Mouse (Mus musculus) neural tube, embryonic 10.5 days (tissue): ENCODE data around the gene Lamb1.

Experiments
- DNase-seq: peaks from one replicate; pipeline ENCODE4 v3.0.0-alpha.2; 2017; ENCODE audit warnings: low spot score; ENCODE audit errors: extremely low spot score

The Lamb1 gene

DNA sequence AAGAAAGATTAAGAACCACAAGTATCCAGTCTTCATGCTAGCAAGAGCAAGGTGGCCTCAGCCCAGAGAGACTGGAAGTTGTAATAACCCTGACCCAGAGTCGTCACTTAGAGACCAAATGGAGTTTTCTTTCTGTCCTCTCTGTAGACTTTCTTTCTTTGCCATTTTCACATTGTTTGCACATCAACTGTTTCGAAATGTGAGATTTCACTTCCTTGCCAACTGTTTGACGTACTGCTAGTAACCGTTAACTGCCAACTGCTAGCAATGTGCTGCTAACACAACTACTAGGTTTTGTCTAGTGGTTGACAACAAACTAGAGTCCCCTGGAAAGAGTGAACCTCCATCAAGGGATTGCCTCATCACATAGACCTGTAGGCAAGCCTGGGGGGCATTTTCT is 18.1 kb downstream of the Lamb1 start:
- DNase-seq = no peak

DNA sequence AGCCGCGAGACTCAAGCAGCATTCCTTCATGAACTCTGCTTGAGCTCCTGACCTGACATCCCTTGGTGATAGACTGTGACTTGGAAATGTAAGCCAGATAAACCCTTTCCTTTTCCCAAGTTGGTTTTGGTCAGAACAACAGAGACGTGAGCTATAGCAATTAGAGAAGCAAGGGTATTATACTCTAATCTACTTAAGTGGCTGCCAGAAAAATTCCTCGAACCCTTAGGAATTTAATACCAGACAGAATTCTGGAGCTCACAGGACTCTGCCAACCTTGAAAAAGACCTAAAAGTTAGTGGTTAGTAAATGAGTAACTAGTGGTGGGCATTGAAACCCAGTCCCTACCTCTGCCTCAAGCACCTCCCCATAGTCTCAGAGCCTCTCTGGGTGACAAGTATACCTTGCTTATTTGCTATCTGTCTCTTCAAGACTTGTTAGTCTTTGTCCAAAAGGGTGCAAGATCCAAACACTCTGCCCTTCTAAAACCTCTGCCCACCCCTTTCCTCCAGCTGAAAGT is 18.6 kb downstream of the Lamb1 start:
- DNase-seq = no peak

DNA sequence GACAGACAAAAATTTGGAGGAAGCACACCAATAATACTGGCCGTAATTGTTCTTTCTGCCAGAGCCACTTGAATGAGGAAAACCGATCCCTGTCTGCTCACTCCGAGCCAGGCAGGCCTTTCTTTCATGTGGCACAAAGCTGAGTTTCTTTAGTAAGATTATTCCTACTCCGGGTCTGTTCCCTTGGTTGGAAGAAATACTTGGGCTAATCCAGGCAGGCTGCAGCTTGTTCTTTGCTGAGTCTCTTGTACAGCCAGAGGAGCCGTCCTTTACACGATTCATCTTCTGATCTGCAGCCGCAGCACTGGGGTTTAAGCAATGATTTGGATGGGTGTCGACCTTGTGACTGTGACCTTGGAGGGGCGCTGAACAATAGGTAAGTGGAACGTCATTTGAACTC is 24.0 kb downstream of the Lamb1 start:
- DNase-seq = no peak

DNA sequence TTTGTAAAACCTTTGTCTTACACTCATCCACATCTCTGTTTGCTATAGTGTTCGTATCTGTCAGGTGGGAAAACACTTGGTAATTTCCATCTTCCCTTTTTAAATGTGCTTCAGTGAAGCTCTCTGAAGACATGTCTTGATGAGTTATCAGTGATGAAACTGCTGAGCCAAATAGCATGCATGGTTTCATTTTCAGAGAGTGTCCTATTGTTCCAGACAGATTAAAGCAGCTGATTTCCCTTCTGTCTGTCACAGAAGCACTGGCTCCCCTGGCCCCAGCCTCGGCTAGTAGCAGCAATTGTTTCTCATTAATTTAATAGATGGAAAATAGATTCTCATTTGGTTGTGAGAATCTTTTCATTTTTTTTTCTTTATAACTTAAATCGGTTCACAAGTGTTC is 25.9 kb downstream of the Lamb1 start:
- no peak for DNase-seq

DNA sequence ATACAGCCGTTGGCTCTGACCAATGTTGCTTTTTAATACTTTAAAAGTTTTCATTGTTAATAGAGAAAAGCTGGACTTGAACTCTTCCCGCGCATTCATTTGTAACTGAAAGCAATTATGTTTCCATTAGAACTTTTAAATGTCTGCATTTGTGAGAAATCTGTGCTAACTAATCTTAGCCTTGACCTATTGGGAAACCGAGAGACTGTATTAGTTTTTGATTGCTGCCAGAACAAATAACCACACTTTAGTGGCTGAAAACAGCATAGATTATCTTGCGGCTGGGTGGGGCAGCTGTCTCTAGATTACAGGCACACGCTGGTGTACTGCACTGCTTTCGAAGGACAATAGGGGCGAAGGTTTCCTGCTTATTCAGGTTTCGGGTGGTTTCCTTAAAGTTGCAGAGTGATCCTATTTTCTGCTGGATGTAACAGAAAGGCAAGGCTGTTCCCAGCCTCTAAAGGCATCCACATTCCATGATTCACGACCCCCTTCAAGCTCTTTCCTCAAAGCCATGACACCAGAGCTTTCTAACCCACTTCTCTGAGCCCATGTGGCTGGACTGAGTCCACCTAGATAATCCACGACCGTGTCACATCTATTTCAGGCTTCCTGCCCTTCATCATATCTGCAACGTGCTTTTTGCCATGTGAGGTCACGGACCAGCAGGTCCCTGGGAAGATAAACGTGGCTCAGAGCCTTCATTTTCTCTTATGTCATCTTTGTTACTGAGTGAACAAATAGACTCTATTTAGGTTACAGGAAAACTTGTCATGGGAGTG is 28.5 kb downstream of the Lamb1 start:
- no peak for DNase-seq

DNA sequence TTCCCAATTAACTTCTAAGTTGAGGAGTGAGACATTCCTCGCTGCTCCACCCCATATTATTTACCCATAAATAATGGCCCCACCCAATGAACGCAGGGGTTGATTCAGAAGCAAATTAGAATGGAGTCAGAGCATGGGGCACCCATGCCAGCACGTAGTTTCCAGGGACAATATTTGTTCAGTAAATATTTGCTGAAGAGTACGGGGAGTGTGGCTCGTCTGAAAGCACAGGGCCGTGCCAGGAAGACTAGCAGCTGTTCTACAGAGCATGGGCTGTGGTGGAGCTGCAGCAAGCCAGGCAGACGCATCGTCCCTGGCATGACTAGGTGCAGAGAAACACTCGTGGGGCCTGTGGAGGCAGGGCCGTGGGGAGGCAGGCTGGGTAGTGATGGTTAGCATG is 29.5 kb downstream of the Lamb1 start:
- DNase-seq = no peak

DNA sequence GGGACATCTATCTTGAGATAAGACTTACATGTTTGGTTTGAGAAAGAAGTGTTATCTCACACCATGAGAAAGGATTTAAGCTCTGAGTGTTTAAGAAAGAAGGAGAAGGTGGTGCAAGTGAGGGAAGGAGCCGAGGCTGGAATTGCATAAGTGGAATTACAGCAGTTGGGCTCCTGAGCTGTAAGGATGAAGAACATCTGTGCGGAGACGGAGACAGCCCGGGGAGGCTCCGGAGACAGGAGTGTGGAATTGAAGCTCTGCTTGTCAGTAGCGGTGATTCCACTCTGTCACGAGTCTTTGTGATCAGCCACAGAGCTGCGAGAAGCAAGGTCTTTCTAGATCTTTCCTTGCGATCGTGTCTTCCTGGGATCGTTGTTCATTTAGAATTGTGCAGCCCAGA is 30.0 kb downstream of the Lamb1 start:
- no peak for DNase-seq

DNA sequence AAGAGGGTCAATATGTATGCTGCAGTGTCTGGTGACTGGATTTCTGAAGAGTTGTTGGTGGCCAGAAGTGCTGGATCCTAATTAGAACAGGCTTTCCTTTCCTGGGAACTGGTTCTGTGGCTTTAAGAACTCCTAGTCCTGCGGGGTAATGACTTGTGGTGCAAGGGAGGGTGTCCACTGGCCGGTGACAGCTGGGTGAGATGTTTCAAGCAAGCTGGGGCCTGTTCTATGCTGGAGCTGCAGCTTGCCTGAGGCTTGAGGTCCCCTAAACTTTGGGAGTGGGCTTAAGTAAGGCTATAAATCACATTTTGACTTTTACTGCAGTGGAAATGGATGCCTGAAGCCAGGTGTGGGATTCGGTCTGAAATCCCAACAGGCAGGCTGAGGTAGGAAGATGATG is 30.5 kb downstream of the Lamb1 start:
- no peak for DNase-seq

DNA sequence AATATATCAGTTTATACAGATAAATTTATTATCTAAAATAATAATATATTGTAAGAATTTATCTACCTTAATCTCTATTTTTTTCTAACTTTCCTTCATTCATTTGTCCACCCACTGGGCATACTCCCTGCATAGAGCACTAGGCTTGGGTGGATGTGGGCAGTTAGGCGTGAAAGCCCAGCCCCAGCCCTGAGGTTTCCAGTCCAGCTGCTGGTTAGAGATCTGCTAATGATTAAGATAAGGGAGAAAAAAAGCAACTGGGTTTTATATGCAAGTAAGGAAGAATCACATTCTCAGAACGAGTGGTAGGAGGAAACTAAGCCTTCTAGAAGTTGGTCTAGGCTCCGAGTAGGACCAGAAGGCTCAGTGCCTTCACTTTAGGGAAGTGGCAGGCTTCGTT is 31.1 kb downstream of the Lamb1 start:
- no peak for DNase-seq

DNA sequence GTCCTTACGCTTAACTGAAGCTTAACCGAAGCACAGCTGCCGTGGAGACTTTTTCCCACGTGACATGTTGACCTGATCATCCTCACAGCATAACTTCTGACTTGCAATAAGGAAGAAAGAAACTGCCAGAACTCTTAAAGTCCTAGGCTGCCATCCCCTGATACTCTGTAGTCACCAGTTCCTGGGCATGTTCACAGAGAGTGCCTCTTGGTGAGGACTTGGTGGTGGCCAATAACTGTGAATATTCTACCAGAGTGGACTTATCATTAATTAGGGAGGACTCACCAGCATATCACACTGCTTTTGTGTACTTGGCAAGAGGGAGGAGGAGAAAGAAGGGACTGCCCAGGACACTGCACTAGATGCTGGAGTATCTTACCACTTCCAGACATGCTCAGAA is 33.1 kb downstream of the Lamb1 start:
- DNase-seq = no peak

DNA sequence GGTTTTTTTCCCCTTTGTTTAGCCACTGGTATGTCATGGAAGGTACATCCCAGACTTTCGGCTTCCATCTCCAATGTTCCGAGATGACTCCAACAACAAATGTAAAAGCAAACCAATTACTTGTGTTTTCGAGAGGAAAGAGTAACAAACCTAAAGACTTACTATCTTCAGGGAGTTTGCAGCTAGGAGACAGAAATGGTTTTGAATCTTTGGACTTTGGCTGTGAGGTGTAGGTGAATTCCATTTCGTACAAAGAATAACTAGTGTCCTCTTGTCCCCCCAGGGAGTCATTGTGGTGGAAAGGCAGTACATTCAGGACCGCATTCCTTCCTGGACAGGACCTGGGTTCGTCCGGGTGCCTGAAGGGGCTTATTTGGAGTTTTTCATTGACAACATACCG is 33.5 kb downstream of the Lamb1 start:
- no peak for DNase-seq

DNA sequence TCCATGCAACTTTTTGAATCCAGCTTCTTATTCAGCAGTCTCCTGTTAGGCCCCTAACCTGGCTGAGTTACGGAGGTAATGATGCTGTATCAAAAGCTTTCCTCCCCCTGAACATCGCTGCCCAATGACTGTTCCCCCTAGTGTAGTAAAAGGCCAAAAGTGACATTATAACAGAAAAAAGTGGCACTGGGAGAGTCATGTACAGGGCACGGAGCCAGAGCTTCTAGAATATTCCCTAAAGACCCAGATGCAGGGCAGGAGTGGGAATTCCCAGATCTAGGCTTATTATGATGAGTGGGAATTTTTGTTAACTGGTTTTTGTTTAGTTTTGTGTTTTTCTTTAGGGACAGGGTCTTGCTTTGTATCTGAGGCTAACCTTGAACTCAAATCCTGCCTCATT is 34.1 kb downstream of the Lamb1 start:
- no peak for DNase-seq

DNA sequence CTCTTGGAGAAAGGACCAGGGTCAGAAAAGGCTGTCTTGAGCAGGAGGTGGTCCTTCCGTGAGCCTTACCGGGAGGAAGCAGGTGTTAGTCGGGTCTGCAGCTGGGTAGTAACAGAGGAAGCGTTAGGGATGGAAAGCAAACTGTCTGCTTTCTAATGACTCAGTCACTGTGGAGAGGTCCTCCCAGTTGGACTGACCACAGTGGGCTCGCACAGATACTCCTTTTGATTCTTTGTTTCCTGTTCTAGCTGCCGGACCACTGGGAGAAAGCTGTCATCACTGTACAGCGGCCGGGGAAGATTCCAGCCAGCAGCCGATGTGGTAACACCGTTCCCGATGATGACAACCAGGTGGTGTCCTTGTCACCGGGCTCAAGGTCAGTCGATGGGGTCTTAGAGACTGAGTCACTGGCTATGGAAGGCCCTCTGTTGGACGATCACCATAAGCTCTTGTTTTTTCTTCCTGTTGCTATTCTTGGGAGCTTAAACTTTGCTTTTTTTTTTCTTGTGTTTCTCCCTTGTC is 34.7 kb downstream of the Lamb1 start:
- no peak for DNase-seq

DNA sequence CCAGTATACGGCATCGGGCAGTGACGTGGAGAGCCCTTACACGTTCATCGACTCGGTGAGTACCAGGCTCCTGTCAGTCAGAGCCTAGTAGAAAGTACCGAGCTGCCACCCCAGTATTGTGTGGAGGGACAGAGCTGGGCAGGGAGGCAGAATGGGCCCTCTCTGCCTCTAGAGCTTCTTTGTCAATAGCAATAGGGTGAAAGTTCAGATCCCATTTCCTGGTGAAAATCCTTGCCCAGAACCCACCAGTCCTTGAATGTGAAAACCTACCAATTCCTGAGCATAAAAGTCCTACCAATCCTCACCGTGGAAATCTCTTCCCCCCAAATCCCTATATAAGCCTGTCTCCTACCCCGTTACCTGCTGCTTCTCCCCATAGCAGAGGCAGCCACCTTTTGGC is 35.2 kb downstream of the Lamb1 start:
- no peak for DNase-seq

DNA sequence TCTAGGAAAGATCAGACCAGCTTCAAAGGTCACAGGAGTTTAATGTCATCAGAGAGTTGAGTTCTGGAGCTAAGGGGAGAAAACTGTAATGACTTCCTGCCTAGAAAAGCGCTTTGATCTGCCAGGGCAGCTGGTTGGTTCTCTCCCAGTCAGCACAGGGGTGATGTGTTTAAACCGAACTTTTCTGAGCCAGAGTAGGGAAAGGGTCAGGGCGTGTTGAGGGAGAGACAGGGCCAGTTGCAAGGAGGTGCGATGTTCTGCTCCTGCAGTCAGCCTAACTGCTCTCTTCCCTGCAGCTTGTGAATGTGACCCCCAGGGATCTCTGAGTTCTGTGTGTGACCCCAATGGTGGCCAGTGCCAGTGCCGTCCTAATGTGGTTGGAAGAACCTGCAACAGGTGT is 37.2 kb downstream of the Lamb1 start:
- no peak for DNase-seq

DNA sequence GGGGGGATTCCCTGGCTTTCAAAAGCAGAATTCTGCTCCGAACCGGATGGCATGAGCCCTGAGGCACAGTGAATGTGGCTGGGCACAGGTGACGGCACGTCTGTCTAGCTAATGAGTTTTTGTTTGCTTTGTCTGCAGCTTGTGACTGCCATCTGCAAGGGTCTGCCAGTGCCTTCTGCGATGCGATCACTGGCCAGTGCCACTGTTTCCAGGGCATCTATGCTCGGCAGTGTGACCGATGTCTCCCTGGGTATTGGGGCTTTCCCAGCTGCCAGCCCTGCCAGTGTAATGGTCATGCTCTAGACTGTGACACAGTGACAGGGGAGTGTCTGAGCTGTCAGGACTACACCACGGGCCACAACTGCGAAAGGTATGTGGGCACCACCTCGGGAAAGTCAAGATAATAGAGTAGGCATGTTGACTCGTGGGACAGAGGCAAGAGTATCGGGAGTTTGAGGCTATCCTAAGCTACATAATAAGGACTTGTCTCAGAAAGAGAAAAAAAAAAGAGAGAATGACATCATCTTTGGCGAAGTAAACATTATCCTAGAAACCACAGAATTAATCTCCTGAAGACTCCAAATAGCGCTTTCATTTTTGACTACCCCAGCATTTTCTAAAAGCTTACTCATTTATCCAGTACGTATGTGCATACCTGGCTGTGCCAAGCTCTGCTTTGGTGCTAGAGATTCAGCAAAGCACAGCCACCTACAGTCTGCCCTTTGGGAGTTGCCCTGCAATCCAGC is 37.9 kb downstream of the Lamb1 start:
- DNase-seq = no peak

DNA sequence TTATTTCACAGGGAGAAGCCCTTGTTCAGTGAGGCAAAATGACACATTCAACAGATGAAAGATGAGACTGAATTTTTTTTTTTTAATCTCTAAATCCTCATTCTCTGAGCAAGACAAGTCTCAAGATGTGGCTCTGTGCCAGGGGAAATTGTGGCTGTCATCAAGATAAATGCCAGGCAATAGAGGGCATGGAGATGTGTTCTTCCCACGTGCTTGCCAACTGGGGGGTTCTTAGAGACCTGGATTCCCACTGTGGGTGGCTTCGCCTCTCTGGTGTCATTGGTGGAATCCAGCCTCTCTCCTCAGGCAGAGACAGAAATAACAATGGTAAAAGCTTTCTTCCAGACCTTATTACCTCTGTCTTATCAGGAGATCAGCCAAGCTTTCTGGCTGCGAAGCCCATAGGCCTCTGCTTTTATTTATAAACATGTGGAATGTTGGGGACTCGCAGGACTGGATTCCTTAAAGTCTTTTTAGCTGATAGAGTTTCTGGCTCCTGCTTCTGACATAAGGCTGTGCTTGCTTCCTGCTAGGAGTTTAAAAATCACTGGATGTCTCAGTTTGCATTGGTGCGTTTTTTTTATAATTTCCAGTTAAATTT is 41.1 kb downstream of the Lamb1 start:
- DNase-seq = no peak

DNA sequence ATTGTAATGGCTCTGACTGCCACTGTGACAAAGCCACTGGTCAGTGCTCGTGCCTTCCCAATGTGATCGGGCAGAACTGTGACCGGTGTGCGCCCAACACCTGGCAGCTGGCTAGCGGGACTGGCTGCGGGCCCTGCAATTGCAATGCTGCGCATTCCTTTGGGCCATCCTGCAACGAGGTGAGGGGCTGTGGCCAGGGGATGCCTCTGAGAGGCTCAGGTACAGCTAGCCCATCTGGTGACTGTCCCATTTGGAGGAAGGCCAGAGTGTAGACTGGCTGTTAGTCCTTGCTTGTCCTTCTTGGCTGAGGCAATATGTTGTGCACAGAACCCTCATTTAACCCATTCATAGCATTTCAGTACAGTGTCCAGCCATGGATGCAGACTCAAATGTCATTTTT is 42.0 kb downstream of the Lamb1 start:
- DNase-seq = no peak

DNA sequence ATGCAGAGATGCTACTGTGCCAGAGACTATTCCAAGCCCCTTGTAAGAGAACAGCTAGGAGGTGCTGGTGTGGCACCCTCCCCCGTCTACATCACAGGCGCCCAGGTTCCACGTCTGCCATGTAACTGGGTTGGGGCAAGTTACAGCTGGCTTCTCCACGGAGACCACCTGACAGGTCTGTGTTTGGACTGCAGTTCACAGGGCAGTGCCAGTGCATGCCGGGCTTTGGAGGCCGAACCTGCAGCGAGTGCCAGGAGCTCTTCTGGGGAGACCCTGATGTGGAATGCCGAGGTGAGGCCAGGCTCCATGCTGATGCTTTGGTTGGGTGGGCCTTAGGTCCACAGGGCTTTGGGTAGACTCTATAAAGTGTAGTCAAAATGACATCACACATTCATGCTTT is 42.7 kb downstream of the Lamb1 start:
- DNase-seq = no peak

DNA sequence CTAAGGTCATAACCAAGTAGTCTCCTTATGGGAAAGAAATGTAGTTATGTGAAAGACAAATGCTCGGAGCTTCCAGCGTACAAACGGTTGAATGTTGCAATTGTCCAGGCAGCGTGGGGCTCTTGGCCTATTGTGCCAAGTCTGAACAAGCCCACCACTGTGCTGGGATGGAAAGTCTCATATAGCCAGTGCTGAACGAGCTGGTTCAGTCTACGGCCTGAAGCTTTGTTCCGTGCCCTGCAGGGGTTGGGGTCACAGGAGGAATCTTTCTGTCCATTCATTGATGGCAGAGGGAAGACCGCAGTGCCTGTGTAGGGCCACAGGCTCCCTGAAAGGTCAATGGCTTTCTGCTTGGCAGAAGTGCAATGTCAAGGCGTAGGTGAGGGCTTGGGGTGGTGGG is 45.7 kb downstream of the Lamb1 start:
- peak; percentile 20 for DNase-seq

DNA sequence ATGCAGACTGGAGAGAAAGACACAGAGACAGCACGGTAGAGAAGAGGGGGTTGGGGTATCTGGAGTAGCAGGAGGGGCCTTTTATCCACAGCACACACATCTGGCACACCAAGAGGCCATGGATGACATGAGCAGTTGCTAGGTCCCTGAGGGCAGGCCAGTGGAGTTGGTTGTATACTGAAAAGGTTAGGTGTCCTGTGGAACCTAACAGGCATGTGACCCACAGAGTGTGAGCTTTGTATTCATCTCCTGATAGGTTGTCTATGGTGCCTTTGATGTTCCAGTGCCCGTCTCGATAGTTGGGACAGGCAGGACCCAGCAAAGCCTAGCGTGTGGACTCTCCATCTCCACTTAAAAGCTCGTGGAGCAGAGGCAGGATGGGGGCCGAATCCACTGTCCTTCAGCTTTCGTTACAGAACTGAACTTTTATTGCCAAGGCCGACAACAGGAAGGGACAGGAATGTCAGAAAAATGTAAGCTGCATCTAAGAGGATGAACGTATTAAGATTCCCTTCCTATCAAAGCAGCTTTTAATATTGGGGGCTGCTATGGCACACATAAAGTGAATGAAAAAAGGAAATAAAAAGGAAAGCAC is 46.7 kb downstream of the Lamb1 start:
- no peak for DNase-seq

DNA sequence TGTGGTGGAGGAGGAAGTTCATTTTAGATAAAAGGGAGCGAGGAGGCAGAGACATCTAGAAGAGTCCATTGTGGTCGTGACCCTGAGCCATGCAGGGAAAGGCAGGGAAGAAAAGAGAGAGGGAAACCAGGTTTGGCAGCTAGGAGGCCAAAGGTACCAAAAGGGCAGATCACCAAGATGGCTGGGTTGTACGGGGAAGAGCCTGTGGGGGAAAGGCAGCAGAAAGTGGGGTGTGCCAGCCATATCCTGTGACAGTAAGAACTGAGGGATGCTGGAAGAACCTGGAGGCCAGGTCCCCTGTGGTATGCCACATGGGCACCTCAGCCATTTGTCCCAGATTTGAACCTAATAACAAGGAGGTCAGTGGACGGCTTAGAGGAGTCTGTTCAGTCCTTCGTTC is 47.2 kb downstream of the Lamb1 start:
- no peak for DNase-seq
